Mouse (Mus musculus) hindbrain, postnatal 0 days (tissue): ENCODE measurements at regions not wholly inside any gene's neighbourhood (a gene's known extent, or its start where the extent isn't known, plus 50 kb on each side); places are given as distances from the start of the nearest gene placed in this dataset.
A peak's percentile ranks its signal among the peaks of the same experiment; 100 is the strongest.

ENCODE experiments used
- ATAC-seq: fragments of 200-750 bp; cut with Nextera tagmentation; 2 replicates; pipeline ENCODE4 v1.8.0; 2017; ENCODE audit warnings: mild to moderate bottlenecking, moderate TSS enrichment, moderate library complexity
- DNase-seq: peaks from one replicate; pipeline ENCODE4 v3.0.0-alpha.2; 2015; ENCODE audit warnings: low spot score
- H3K27ac ChIP-seq: fragments of 300-500 bp; sonication (generic); 2 replicates; pipeline ENCODE4 v1.5.1; 2014; ENCODE audit warnings: mild to moderate bottlenecking
- H3K27me3 ChIP-seq: fragments of 300-500 bp; sonication (generic); 2 replicates; pipeline ENCODE4 v1.6.1; 2014; ENCODE audit warnings: low read length, mixed read lengths; ENCODE audit not compliant: insufficient read depth
- H3K36me3 ChIP-seq: fragments of 300-500 bp; sonication (generic); 2 replicates; pipeline ENCODE4 v1.6.1; 2014; ENCODE audit warnings: low read length, mixed read lengths; ENCODE audit not compliant: insufficient read depth
- H3K4me1 ChIP-seq: fragments of 300-500 bp; sonication (generic); 2 replicates; pipeline ENCODE4 v1.6.1; 2014; ENCODE audit warnings: antibody characterized with exemption, low read length, mixed read lengths; ENCODE audit not compliant: insufficient read depth
- H3K4me2 ChIP-seq: fragments of 300-500 bp; sonication (generic); 2 replicates; pipeline ENCODE4 v1.6.1; 2014; ENCODE audit warnings: low read depth, mild to moderate bottlenecking, low read length, moderate library complexity, mixed read lengths
- H3K4me3 ChIP-seq: fragments of 300-500 bp; sonication (generic); 2 replicates; pipeline ENCODE4 v1.5.1; 2014; ENCODE audit warnings: low read length
- H3K9ac ChIP-seq: fragments of 300-500 bp; sonication (generic); replicated peaks from 2 replicates; pipeline ENCODE4 v1.6.1; 2014; ENCODE audit warnings: mild to moderate bottlenecking, low read length, moderate library complexity, mixed read lengths
- H3K9me3 ChIP-seq: fragments of 300-500 bp; sonication (generic); 2 replicates; pipeline ENCODE4 v1.6.1; 2016; ENCODE audit warnings: low read length, mixed read lengths
- CTCF ChIP-seq: IDR thresholded peaks from 2 replicates; pipeline ENCODE4 v1.5.1; 2016; ENCODE audit warnings: antibody characterized with exemption, control low read depth, low read depth
- WGBS: fragments of 180-500 bp; shearing (Covaris S2); extraction: QIAGEN DNeasy Blood & Tissue Kit; methylation state at CpG from one replicate; pipeline ENCODE4 v1.1.7; 2014; 5-methylcytosine and 5-hydroxymethylcytosine counted together

GRCm38 (mm10) chr1:19794124-19794523 is 585.4 kb downstream of the Tfap2b start:
- no peak overlapping the region for H3K27ac ChIP-seq
- no peaks in the 10 kb centered on the region for H3K36me3 ChIP-seq
- DNase-seq, result no peak
- 83% methylated on average over 2 of the region's 2 CpGs for WGBS
- TF ChIP-seq CTCF, result no peak
- no peak for ATAC-seq
- no peaks in the 10 kb centered on the region for H3K4me1 ChIP-seq
- no peaks in the 10 kb centered on the region for H3K27me3 ChIP-seq
- no peak overlapping the region for H3K4me2 ChIP-seq
- no peak overlapping the region for H3K9ac ChIP-seq
- no peak overlapping the region for H3K4me3 ChIP-seq
- H3K9me3 ChIP-seq, result no peaks in the 10 kb centered on the region

GRCm38 (mm10) chr1:19825887-19826286 is 617.2 kb downstream of the Tfap2b start:
- H3K36me3 ChIP-seq, result no peaks in the 10 kb centered on the region
- no peak overlapping the region for H3K27ac ChIP-seq
- no peaks in the 10 kb centered on the region for H3K9me3 ChIP-seq
- no peaks in the 10 kb centered on the region for H3K27me3 ChIP-seq
- 58% methylated on average over 3 of the region's 3 CpGs for WGBS
- H3K4me2 ChIP-seq, result no peak overlapping the region
- H3K9ac ChIP-seq, result no peak overlapping the region
- ATAC-seq (no peak), DNase-seq (no peak)
- TF ChIP-seq CTCF, result no peak
- no peak overlapping the region for H3K4me3 ChIP-seq
- H3K4me1 ChIP-seq, result no peaks in the 10 kb centered on the region

GRCm38 (mm10) chr1:19826455-19827366 is 618.0 kb downstream of the Tfap2b start:
- no peak overlapping the region for H3K9ac ChIP-seq
- H3K4me3 ChIP-seq, result no peak overlapping the region
- no peak overlapping the region for H3K27ac ChIP-seq
- no peak for TF ChIP-seq CTCF
- ATAC-seq (no peak), DNase-seq (no peak)
- no peaks in the 10 kb centered on the region for H3K9me3 ChIP-seq
- H3K27me3 ChIP-seq, result no peaks in the 10 kb centered on the region
- H3K4me2 ChIP-seq, result no peak overlapping the region
- 51% methylated on average over 12 of the region's 12 CpGs for WGBS
- H3K36me3 ChIP-seq, result no peaks in the 10 kb centered on the region
- no peaks in the 10 kb centered on the region for H3K4me1 ChIP-seq

- TF ChIP-seq CTCF, result no peak
- Histone ChIP-seq H3K4me3 (no peak overlapping the region), H3K9me3 (no peaks in the 10 kb centered on the region), H3K4me2 (no peak overlapping the region), H3K9ac (no peak overlapping the region), H3K27me3 (no peaks in the 10 kb centered on the region), H3K36me3 (no peaks in the 10 kb centered on the region), H3K4me1 (no peaks in the 10 kb centered on the region), H3K27ac (no peak overlapping the region)
- ATAC-seq, result no peak
- 65% methylated on average over 3 of the region's 3 CpGs for WGBS
- DNase-seq, result peak; percentile 56
Observed at GRCm38 (mm10) chr1:19849918-19850317, 641.2 kb downstream of the Tfap2b start.

- no peaks in the 10 kb centered on the region for H3K9me3 ChIP-seq
- no peaks in the 10 kb centered on the region for H3K27me3 ChIP-seq
Observed at GRCm38 (mm10) chr1:19857250-19857649, 648.5 kb downstream of the Tfap2b start.

GRCm38 (mm10) chr1:19868478-19868877 is 659.8 kb downstream of the Tfap2b start:
- DNase-seq, result no peak

More at GRCm38 (mm10) chr1:19857250-19857649, 648.5 kb downstream of the Tfap2b start:
- no peak for TF ChIP-seq CTCF
- no peak overlapping the region for H3K4me3 ChIP-seq
- no peak overlapping the region for H3K27ac ChIP-seq
- DNase-seq, result peak; percentile 9
- no peaks in the 10 kb centered on the region for H3K36me3 ChIP-seq
- ATAC-seq, result no peak
- H3K4me1 ChIP-seq, result no peaks in the 10 kb centered on the region
- H3K9ac ChIP-seq, result no peak overlapping the region
- H3K4me2 ChIP-seq, result no peak overlapping the region

GRCm38 (mm10) chr1:19881193-19881592 is 672.5 kb downstream of the Tfap2b start:
- H3K27me3 ChIP-seq, result no peaks in the 10 kb centered on the region
- WGBS, result 28% methylated on average over 8 of the region's 8 CpGs
- H3K9me3 ChIP-seq, result no peaks in the 10 kb centered on the region
- no peak for TF ChIP-seq CTCF
- ATAC-seq (0 out of 2 replicates have a peak, but pooled peaks have one; percentile 38), DNase-seq (peak; percentile 20)
- no peak overlapping the region for H3K9ac ChIP-seq
- H3K4me1 ChIP-seq, result no peaks in the 10 kb centered on the region
- H3K27ac ChIP-seq, result no peak overlapping the region
- H3K4me3 ChIP-seq, result no peak overlapping the region
- peak overlapping the region; percentile 47 for H3K4me2 ChIP-seq
- no peaks in the 10 kb centered on the region for H3K36me3 ChIP-seq

More at GRCm38 (mm10) chr1:19868478-19868877, 659.8 kb downstream of the Tfap2b start:
- 58% methylated on average over 12 of the region's 12 CpGs for WGBS
- Histone ChIP-seq H3K27ac (no peak overlapping the region), H3K9me3 (no peaks in the 10 kb centered on the region), H3K27me3 (no peaks in the 10 kb centered on the region), H3K4me3 (no peak overlapping the region), H3K9ac (no peak overlapping the region), H3K4me2 (no peak overlapping the region), H3K36me3 (no peaks in the 10 kb centered on the region), H3K4me1 (no peaks in the 10 kb centered on the region)
- ATAC-seq, result no peak
- no peak for TF ChIP-seq CTCF
